Mouse (Mus musculus) cerebellum, adult 18-20 months (tissue): ENCODE results near the gene Ddx23.

ENCODE experiments used
- DNase-seq, 2 experiments: peaks; one replicate each; pipeline ENCODE4 v3.0.0; 2021

Ddx23 gene

DNA sequence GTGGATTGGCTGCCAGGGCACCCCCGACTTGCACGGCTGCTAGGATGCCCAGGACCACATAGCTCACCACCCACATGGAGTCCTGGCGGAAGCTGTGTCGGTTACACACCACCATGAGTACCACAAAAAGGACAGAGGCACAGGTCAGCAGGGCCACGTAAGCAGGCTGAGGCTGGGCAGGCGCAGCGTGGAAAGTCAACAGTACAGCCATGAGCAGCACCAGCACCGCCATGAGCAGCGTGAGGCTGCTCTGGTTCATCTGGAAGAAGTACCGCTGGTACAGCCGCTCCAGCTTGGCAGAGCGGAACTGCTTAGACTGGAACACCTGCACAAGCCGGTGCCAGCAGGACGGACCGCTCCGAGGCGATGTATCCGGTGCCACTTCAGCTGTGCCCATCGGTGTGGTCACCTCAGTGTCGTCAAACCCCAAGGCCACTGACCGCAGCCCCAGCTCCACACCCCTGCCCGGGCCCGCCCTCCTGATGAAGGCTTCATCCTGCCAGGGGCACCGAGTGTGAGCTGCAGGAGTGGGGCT is 58.6 kb downstream of the Ddx23 start:
- no peak for DNase-seq

DNA sequence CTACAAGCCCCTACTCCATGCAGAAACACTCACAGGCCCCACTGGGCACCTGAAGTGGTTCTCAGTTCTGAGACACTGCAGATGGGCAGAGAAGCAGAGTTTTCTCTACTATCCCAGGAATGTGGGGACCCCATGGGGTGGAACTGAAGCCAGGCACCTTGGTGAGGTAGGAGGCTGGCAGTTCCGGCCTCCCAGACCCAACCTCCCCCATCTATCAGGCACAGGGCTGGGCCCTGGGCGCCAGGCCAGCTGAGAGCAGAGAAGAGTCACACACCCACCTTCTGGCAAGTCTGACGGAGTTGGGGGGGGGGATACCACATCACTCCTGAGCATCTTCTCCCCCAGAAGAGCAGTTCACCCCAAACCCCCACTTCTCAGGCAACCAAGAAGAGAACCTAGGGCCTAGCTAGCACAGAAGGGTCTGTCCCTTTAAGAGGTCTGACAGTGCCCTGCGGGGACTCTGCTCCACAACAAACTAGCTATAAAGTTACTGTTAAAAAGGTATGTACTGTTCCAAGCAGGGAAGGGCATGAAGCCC is 59.7 kb downstream of the Ddx23 start:
- DNase-seq: no peak

DNA sequence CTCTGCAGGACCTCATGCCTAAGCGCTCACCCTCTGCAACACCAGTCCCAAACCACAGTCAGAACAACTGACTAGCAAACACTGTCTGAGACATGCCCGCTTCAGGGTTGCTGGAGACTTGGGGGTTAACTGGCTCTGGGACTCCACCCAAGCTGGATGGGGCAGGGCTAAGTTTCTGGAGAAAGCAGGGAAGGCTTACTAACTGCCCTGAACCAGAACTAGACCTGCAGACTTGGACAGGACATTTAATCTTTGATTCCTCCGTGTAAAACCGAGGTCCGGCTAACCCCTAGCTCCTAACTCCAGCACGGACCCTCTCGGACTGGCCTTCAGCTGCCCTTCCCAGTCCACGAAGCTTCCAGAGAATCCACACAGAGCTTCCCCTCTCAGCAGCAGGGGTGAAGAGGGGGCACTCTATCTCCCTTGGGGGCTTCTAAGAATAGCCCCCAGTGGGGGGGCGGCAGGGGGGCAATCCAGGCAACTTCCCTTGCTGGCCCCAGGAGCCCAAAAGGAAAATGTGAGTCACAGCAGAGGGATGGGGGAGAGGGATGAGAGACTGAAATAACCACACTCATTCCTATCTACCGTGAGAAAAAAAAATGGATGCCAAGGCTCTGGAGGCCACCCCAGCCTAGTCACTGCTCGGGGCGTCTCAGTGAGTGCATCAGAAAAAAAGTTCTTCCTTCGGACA is 60.4 kb downstream of the Ddx23 start:
- no peak for DNase-seq

DNA sequence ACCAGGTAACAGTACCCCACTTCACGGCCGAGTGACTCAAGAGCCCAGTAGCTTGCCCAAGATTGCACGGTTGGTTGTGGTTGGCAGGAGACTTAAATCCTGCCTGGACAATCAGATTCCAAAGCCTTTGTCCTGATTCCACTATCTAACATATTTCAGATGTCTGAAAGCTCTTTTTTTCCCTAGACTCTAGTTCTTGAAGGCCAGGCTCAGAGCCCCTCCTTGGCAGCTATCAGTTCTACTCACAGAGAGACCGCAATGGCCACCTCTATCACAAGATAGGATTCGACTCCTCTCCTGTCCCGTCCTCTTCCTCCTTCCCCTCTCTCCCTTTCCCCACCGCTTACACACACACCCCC is 60.9 kb downstream of the Ddx23 start:
- no peak for DNase-seq

DNA sequence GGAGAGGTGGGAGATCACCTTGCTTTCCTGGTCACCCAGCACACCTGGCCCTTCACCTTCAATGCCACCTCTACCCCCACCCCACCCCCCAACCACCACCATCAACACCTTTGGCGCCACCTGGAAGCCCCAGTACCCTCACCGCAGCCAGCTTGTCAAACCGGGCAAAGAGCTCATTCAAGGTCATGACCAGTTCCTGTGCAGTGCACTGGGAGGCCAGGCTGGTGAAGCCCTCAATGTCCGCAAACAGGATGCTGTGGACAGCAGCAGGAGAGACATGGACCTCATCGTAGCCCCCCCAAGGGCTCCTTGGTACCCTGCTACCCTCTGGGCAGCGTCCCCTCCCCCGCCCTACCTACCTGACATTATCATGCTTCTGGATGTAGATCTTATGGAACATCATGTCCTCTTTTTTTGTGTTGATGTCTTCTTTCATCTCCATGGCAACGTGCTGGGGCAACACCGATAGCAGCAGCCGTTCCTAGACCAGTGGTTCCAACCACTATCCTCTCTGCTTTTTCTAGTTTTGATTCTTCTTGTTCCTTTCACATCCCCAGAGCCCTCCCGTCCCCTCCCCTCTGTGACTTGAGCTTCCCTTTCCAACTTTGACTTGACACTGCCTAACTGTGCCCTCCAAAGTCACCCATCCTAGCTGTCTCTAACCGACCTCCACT is 62.5 kb downstream of the Ddx23 start:
- no peak for DNase-seq

DNA sequence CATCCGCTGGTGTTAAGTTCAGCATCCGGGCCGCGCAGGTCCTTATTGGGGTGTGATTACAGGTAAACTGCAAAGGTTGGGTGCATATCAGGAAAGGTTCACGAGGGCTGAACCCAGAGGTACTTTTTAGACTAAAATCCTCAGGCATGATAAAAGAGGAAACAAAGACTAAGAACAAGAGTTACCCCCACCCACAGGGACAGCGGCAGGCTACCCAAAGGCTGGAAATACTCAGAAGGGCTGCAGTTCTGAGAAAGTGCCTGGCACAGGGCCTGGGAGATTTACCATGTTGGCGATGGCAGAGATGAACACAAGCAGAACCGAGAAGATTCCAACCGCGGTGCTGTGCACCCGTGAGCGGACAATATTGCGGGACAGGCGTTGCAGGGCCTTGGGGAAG is 66.1 kb downstream of the Ddx23 start:
- no peak for DNase-seq
